In the genomic region with DNA sequence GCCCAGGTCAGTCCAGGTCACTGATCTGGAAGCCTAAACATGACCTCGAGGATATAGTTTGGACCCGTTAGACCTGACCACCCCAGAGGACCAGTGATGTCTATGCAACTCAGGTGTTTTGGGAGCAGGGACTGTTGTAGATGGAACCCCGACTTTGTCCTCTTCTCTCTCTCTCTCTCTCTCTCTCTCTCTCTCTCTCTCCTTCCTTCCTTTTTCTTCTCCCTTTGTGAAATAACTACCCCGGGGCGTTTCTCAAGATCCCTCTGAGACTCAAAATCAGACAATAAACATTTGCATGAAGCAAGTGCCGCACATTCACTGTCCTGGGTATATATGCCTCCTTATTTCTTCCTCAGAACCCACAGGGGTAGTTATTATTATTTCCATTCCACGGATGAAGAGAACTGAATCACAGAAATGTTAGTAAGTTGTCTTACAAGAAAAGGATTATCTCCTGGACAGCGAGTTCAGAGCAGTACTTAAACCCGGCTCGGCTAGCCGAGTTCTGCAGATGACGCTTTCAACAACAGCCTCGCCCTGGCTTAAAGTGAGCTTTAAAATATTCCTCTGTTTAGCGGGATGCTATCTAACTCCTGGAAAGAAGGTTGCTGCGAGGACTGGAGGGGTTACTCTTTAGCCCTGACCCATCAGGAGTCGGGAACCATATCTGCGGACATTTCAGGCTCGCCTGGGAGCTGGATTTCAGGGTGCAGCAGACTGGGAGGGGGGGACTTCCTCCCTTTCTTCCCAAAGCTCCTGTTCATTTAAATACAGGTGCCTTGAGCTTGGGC, we compare ENCODE assay signal across 9 mouse cellular contexts. TPM values are rescaled to one million over a fixed set of nuclear protein-coding genes. Genes with fewer than 3 reads are reported as not detected.
DNase-seq lines count a peak whose midpoint lies in the region; ATAC-seq and TF ChIP-seq lines count a peak whose summit lies in the region.
"Had no signal": no experiment of that assay in that cellular context is flagged by ENCODE, and none has a peak within 500 bp of the region (broad histone marks: within the 10 kb centered on the region; RNA-seq: fewer than 3 reads in every experiment).

No protein-coding gene starts in this region.

- TF ChIP-seq EP300 in heart, adult 2 months (IDR thresholded peaks at IDR 0.05; ENCODE audit: insufficient read depth, low read depth, low read length) = no peak
- TF ChIP-seq EP300 in CH12.LX (IDR thresholded peaks at IDR 0.05; ENCODE audit: low read length) = no peak

- no peak for DNase-seq in heart, adult 2 months
- no peak for DNase-seq in heart, adult 18-20 months
- no peak for DNase-seq in CH12.LX (ENCODE audit: extremely low read depth)
- no peak for DNase-seq in ovary, adult 18-20 months (ENCODE audit: low spot score)
- DNase-seq in thymus, postnatal 14 days = no peak
- no peak for DNase-seq in frontal cortex, postnatal 14 days (ENCODE audit: low spot score in 2 of 2)

- WGBS in heart, adult 2 months = 7% methylated on average over 18 of the region's 18 CpGs
- 2% methylated on average over 18 of the region's 18 CpGs for WGBS in forebrain, embryonic 15.5 days
- 6% methylated on average over 18 of the region's 18 CpGs for WGBS in liver, embryonic 16.5 days (ENCODE audit: insufficient replicate concordance)

- no peak for TF ChIP-seq POLR2A in heart, adult 2 months (IDR thresholded peaks at IDR 0.05; ENCODE audit: insufficient read depth, low read depth, low read length)
- no peak for TF ChIP-seq POLR2A in CH12.LX (IDR thresholded peaks at IDR 0.05; ENCODE audit: low read depth, low read length)

- TF ChIP-seq CTCF in heart, adult 2 months (IDR thresholded peaks at IDR 0.05) = no peak
- no peak for TF ChIP-seq CTCF in CH12.LX (conservative IDR thresholded peaks at IDR 0.05 in 1 of 2, IDR thresholded peaks at IDR 0.05 in 1 of 2; ENCODE audit: low read depth in 2 of 2, low read length in 2 of 2)

- peaks cover 15% of the 10 kb centered on the region for H3K27me3 ChIP-seq in heart, adult 2 months (ENCODE audit: control insufficient read depth, insufficient read depth, low read length)
- H3K27me3 ChIP-seq in CH12.LX (replicated peaks) = peaks cover 83% of the 10 kb centered on the region
- H3K27me3 ChIP-seq in forebrain, embryonic 15.5 days = peaks cover 75% of the 10 kb centered on the region
- H3K27me3 ChIP-seq in liver, embryonic 16.5 days (ENCODE audit: control insufficient read depth, insufficient read depth, low read depth, low read length) = peaks cover 88% of the 10 kb centered on the region

- H3K4me1 ChIP-seq in heart, adult 2 months (ENCODE audit: control insufficient read depth, insufficient read depth, low read length) = no peaks in the 10 kb centered on the region
- peaks cover 0 to 18% of the 10 kb centered on the region in 2 experiments; a peak in 2 of 4 replicates for H3K4me1 ChIP-seq in CH12.LX (ENCODE audit: control insufficient read depth in 1 of 2, insufficient read depth in 2 of 2)
- peaks cover 44% of the 10 kb centered on the region for H3K4me1 ChIP-seq in forebrain, embryonic 15.5 days
- peaks cover 2% of the 10 kb centered on the region; the same call in 1 of the 2 replicates for H3K4me1 ChIP-seq in liver, embryonic 16.5 days (ENCODE audit: control insufficient read depth, low read depth, low read length)

- ATAC-seq in forebrain, embryonic 15.5 days (replicated peaks) = no peak
- ATAC-seq in liver, embryonic 16.5 days (ENCODE audit: low read depth) = no peak

- dilution Hi-C loops in CH12.LX (cut with MboI; ENCODE audit: extremely low pct_ligation_motif_present, extremely low pct_unique_long_range_greater_than_20kb, low sequenced_read_pairs) = no loop called here

- in situ Hi-C loops in CH12.LX (cut with MboI; ENCODE audit: low pct_ligation_motif_present, low pct_unique_long_range_greater_than_20kb, low sequenced_read_pairs) = no loop called here

- no peak overlapping the region for H3K9ac ChIP-seq in heart, adult 2 months (ENCODE audit: low read depth, low read length)
- no peak overlapping the region for H3K9ac ChIP-seq in CH12.LX (ENCODE audit: insufficient read depth, low read depth)
- H3K9ac ChIP-seq in forebrain, embryonic 15.5 days (replicated peaks) = no peak overlapping the region
- H3K9ac ChIP-seq in liver, embryonic 16.5 days (ENCODE audit: low read depth, low read length) = no peak overlapping the region

- no peaks in the 10 kb centered on the region for H3K9me3 ChIP-seq in CH12.LX (replicated peaks; ENCODE audit: low read length)
- H3K9me3 ChIP-seq in forebrain, embryonic 15.5 days = no peaks in the 10 kb centered on the region
- no peaks in the 10 kb centered on the region for H3K9me3 ChIP-seq in liver, embryonic 16.5 days (replicated peaks; ENCODE audit: control insufficient read depth, low read length)

- no peak overlapping the region for H3K27ac ChIP-seq in heart, adult 2 months
- no peak overlapping the region for H3K27ac ChIP-seq in CH12.LX (ENCODE audit: insufficient read depth, low read depth)
- H3K27ac ChIP-seq in forebrain, embryonic 15.5 days (replicated peaks) = no peak overlapping the region
- H3K27ac ChIP-seq in liver, embryonic 16.5 days (ENCODE audit: low read length) = no peak overlapping the region

- no peaks in the 10 kb centered on the region for H3K36me3 ChIP-seq in heart, adult 2 months (ENCODE audit: control insufficient read depth, insufficient read depth, low read length)
- no peaks in the 10 kb centered on the region for H3K36me3 ChIP-seq in CH12.LX (replicated peaks in 1 of 2; ENCODE audit: control insufficient read depth in 1 of 2, insufficient read depth in 1 of 2, low read length in 1 of 2)
- H3K36me3 ChIP-seq in forebrain, embryonic 15.5 days = no peaks in the 10 kb centered on the region
- H3K36me3 ChIP-seq in liver, embryonic 16.5 days (ENCODE audit: control insufficient read depth, insufficient read depth) = no peaks in the 10 kb centered on the region

- TF ChIP-seq RAD21 in CH12.LX (IDR thresholded peaks at IDR 0.05; ENCODE audit: low read depth, low read length) = no peak

- peak overlapping the region; percentile 53 for H3K4me3 ChIP-seq in heart, adult 2 months
- H3K4me3 ChIP-seq in CH12.LX (replicated peaks in 1 of 3; ENCODE audit: low read depth in 2 of 3, low read length in 2 of 3, poor library complexity in 1 of 3) = peak overlapping the region in 2 of 3 experiments; percentile 34 to 40
- peak overlapping the region; percentile 47 for H3K4me3 ChIP-seq in forebrain, embryonic 15.5 days
- peak overlapping the region; percentile 51; the same call in 1 of the 2 replicates for H3K4me3 ChIP-seq in liver, embryonic 16.5 days (ENCODE audit: low read depth, low read length)

- H3K4me2 ChIP-seq in CH12.LX (ENCODE audit: insufficient read depth, low read depth, poor library complexity, severe bottlenecking) = peak overlapping the region; percentile 79
- H3K4me2 ChIP-seq in forebrain, embryonic 15.5 days (replicated peaks) = peak overlapping the region; percentile 73
- H3K4me2 ChIP-seq in liver, embryonic 16.5 days (ENCODE audit: low read depth, low read length) = peak overlapping the region; percentile 53

- no peaks in the 10 kb centered on the region for H3K79me2 ChIP-seq in heart, adult 2 months (replicated peaks; ENCODE audit: control insufficient read depth, insufficient read depth, low read length)
- H3K79me2 ChIP-seq in CH12.LX (replicated peaks; ENCODE audit: control insufficient read depth, extremely low read depth, insufficient read depth, poor library complexity, severe bottlenecking) = no peaks in the 10 kb centered on the region

- intact Hi-C loops in heart, adult 2 months (cut with DNase I) = no loop called here

TF ChIP-seq in CH12.LX, 34 proteins besides CTCF, POLR2A, EP300 and RAD21:
- TF ChIP-seq JUND (conservative IDR thresholded peaks at IDR 0.05; ENCODE audit: low read depth, low read length) = no peak
- TF ChIP-seq MAX (IDR thresholded peaks at IDR 0.05; ENCODE audit: low read length) = no peak
- TF ChIP-seq HCFC1 (IDR thresholded peaks at IDR 0.05; ENCODE audit: low read depth, low read length) = no peak
- no peak for TF ChIP-seq E2F4 (IDR thresholded peaks at IDR 0.05; ENCODE audit: insufficient replicate concordance, low read depth, low read length)
- no peak for TF ChIP-seq SIN3A (IDR thresholded peaks at IDR 0.05; ENCODE audit: low read length)
- no peak for TF ChIP-seq UBTF (IDR thresholded peaks at IDR 0.05; ENCODE audit: low read depth, low read length)
- TF ChIP-seq POLR2AphosphoS2 (IDR thresholded peaks at IDR 0.05; ENCODE audit: low read depth, low read length) = no peak
- no peak for TF ChIP-seq GABPA (IDR thresholded peaks at IDR 0.05; ENCODE audit: insufficient replicate concordance, low read depth, low read length)
- no peak for TF ChIP-seq ZNF384 (IDR thresholded peaks at IDR 0.05; ENCODE audit: low read depth, low read length)
- TF ChIP-seq SMC3 (IDR thresholded peaks at IDR 0.05; ENCODE audit: low read depth, low read length) = no peak
- TF ChIP-seq KAT2A (IDR thresholded peaks at IDR 0.05; ENCODE audit: insufficient replicate concordance, low read length) = no peak
- TF ChIP-seq MAFK (IDR thresholded peaks at IDR 0.05; ENCODE audit: insufficient replicate concordance, low read length) = no peak
- no peak for TF ChIP-seq MXI1 (IDR thresholded peaks at IDR 0.05; ENCODE audit: low read depth, low read length)
- TF ChIP-seq ZMIZ1 (IDR thresholded peaks at IDR 0.05; ENCODE audit: low read depth, low read length) = no peak
- no peak for TF ChIP-seq MAZ (IDR thresholded peaks at IDR 0.05; ENCODE audit: low read depth, low read length)
- no peak for TF ChIP-seq BHLHE40 (IDR thresholded peaks at IDR 0.05; ENCODE audit: low read depth, low read length)
- no peak for TF ChIP-seq JUN (IDR thresholded peaks at IDR 0.05; ENCODE audit: insufficient read depth, low read depth, low read length)

RNA-seq across cellular contexts. Expression of a gene that starts 1.7 kb away (rescaled TPM):
- under 1 TPM; 0.05 to 0.08 TPM for total RNA-seq in heart, adult 2 months (2021)
- 0.23 and 0.37 TPM in 2 replicates for polyA plus RNA-seq in heart, adult 2 months (2012; rRNA removed)
- under 1 TPM in 1 of 2 experiments, not detected in 1; 0.15 TPM for total RNA-seq in heart, adult 18-20 months (2021)
- not detected in 2 replicates for total RNA-seq in CH12.LX (2012; rRNA removed)
- total RNA-seq in CH12.LX (2014; rRNA removed) = not detected in 2 replicates
- not detected in 2 replicates for polyA plus RNA-seq in CH12.LX (2012; ENCODE audit: insufficient read length, low read depth)
- polyA plus RNA-seq in forebrain, embryonic 15.5 days (2015; fragmentation: Nextera tagmentation; extraction: Ambion mirVana) = 4.3 and 4.6 TPM in 2 replicates
- polyA plus RNA-seq in liver, embryonic 16.5 days (2015; fragmentation: Nextera tagmentation; extraction: Ambion mirVana) = 0.05 and 0.12 TPM in 2 replicates
- polyA plus RNA-seq: liver, adult 2 months had no signal

RNA-seq across cellular contexts. Expression of a gene that starts 28.8 kb away (rescaled TPM):
- total RNA-seq in heart, adult 2 months (2021) = 10 to 100 TPM; 44.2 to 52.3 TPM
- polyA plus RNA-seq in heart, adult 2 months (2012; rRNA removed) = 62.1 and 67.1 TPM in 2 replicates
- 10 to 100 TPM; 37.3 to 40.1 TPM for total RNA-seq in heart, adult 18-20 months (2021)
- total RNA-seq in CH12.LX (2012; rRNA removed) (83.7 and 85.1 TPM in 2 replicates), CH12.LX (2014; rRNA removed) (94.5 and 105 TPM in 2 replicates)
- polyA plus RNA-seq in CH12.LX (2012; ENCODE audit: insufficient read length, low read depth) = 73.4 and 75.9 TPM in 2 replicates
- polyA plus RNA-seq in forebrain, embryonic 15.5 days (2015; fragmentation: Nextera tagmentation; extraction: Ambion mirVana) = 209 and 212 TPM in 2 replicates
- polyA plus RNA-seq in liver, embryonic 16.5 days (2015; fragmentation: Nextera tagmentation; extraction: Ambion mirVana) = 35.8 and 38.4 TPM in 2 replicates
